Mouse (Mus musculus): ENCODE measurements at regions not wholly inside any gene's neighbourhood (a gene's known extent, or its start where the extent isn't known, plus 50 kb on each side); places are given as distances from the start of the nearest gene placed in this dataset.

- no peak for DNase-seq
These were observed 318.4 kb upstream of the Slc7a11 start for GRCm38 (mm10) chr3:50761766-50762165.

DNA sequence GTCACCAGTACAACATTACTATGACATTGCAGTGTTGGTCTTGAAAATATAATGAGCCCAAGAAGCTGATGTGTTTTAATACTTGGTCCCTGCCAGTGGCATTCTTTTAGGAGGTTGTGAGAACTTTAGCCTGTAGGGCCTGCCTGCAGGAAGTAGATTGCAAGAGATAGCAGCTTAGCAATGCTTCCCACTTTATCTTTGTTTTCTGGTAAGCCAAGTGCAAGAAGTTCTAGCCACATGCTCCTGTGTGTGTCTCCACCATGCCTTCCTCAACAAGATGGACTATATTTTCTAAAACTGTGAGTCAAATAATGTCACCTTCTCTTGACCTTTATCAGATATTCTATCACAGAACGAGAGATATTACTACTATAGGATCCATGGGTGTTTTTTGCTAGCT, 314.7 kb upstream of the Slc7a11 start:
- DNase-seq = no peak

DNA sequence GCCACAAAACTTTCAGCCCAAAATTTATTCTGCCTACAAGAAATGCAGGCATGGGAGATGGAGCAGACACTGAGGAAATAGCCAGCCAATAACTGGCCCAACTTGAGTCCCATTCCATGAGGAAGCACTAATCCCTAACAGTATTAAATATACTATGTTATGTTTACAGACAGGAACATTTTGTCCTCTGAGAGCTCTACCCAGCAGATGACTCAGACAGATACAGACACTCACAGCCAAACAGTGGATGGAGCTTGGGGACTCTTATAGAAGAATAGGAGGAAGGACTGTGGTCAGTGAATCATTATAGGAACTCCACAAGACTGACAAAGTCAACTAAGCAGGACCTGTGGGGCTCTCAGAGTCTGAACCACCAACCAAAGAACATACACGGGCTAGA, 293.8 kb upstream of the Slc7a11 start:
- no peak for DNase-seq

GRCm38 (mm10) chr3:50719035-50719434, 275.6 kb upstream of the Slc7a11 start:
- no peak for DNase-seq

GRCm38 (mm10) chr3:50713463-50713862, 270.0 kb upstream of the Slc7a11 start:
- DNase-seq = no peak

DNA sequence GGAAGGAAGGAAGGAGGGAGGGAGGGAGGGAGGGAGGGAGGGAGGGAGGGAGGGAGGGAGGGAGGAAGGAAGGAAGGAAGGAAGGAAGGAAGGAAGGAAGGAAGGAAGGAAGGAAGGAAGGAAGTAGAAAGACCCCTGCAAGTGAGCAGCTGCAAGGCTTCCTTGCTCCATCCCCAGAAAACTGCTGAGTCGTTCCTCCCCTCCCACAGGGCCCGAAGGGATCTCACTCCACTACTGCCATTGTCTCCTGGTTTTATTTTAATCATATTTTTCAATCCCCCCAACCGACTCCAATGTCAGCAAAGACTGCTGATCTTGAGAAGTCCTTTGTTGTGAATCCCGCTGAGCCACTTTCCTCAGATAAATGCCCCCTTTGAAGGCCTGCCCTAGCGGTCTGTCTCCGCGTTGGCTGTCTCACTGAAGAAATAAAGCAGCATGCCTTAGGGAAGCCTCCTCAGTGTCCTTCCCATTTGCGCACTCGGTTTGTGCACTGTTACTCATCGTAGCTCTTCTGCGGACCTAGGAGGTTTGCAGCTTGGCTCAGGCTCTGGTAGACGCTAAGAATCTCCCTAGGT, 266.1 kb upstream of the Slc7a11 start:
- no peak for DNase-seq

GRCm38 (mm10) chr3:50706707-50707106, 263.3 kb upstream of the Slc7a11 start:
- DNase-seq = no peak

- no peak for DNase-seq
These were observed 251.7 kb upstream of the Slc7a11 start for GRCm38 (mm10) chr3:50694904-50695680.

GRCm38 (mm10) chr3:50694497-50694896, 251.1 kb upstream of the Slc7a11 start:
- DNase-seq = no peak

DNA sequence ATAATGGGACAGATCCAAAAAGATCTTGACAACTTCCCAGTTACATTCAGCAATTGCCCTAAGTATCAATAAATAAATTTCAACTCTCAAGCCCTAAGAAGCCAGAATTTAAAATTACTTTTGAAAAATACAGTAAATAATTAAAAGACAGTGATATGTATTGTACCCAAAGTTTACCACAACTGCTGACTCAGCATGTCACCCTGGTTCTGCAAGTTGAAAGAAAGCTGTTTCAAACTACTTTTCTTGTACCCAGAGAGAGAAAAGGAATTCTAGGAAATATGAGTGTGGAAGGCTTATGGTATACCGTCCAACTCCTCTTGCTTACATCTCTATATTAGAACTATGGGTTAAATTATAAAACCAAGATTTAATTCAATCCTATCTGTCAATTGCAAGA, 248.9 kb upstream of the Slc7a11 start:
- DNase-seq = no peak

DNA sequence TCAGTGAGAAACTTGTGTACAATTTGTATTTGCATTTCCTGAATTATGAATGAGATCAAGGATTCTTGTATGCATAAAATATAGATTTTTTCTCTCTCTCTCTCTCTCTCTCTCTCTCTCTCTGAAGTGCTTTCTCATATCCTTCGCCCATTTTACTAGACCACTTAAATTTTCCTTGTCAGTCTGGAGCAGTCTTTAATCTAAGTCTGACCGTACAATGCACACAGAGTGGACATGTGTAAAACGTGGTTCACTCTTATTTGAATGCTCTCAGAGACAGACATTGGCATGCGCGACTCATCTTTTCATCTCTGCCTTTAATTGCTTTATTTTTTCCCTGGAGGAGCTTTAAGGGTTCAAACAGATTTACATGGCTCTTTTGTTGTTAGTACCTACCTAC, 247.3 kb upstream of the Slc7a11 start:
- DNase-seq = no peak

GRCm38 (mm10) chr3:50689375-50689774, 246.0 kb upstream of the Slc7a11 start:
- no peak for DNase-seq

- no peak for DNase-seq
These were observed 244.3 kb upstream of the Slc7a11 start for GRCm38 (mm10) chr3:50687755-50688154.

GRCm38 (mm10) chr3:50678611-50678988, 235.2 kb upstream of the Slc7a11 start:
- DNase-seq = no peak

DNA sequence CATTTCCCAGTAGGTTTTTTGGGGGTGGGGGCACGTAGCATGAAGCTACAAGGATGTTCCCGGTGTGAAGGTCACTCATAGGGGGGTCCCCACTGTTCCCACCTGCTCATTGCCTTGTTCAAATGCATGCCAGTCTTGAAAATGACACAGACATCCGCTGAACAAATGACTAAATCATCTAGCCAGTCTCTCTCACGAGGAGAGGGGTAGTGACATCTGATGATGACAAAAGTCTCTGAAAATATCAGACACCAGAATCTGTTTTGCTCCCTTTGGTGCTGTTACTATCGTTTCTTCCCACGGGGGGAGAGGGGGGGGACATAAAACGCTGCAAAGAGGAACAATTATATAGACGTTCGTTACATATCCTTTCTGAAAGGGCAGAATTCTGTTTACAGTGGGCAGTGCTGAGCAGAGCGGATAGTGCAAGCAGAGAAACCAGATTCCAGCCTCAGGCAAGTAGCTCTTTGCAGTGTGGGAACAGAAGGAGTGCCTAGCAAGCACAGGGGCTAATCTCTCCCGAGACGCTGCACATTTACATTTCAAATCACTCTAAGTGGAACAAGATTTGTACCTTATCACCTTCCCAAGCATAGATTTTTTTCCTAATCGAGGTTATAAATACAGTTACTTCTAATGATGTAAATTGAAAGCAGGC, 234.7 kb upstream of the Slc7a11 start:
- no peak for DNase-seq

GRCm38 (mm10) chr3:50675769-50676168, 232.4 kb upstream of the Slc7a11 start:
- DNase-seq = no peak

GRCm38 (mm10) chr3:50674860-50675566, 231.6 kb upstream of the Slc7a11 start:
- no peak for DNase-seq

DNA sequence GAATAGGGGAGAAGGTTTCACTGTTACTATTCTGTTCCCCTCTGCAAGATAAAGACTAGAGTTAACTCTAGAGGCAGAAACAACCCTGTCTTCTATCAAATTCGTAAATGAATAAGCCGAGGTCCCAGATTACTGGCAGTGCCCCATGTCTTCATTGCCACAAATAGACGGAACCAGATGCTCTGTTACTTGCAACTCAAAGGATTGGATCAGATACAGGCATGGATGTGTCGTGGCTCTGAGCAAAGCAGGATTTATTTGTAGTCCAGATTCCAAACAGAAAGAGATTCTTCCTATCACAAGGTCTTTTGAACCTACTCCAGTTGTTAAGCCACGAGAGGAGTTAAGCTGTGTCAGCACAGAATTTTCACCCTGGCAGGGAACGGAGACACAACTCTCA, 221.9 kb upstream of the Slc7a11 start:
- no peak for DNase-seq

DNA sequence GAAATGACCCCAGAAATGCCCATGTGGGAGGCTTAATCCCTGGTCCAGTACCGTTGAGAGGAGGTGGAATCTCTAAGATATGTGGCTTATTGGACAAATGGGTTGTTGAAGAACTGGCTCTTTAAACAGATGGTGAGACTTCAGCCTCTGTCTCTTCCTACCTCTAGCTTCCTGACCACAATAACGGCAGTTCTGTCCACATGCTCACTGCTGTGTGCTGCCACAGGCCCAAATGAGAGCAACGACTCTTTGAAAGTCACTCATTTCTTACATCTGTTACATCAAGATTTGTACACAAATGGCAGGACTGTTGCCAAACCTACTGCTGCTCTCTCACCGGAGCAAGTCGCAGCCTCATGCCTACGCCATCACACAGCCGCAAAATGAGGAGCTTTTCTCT, 217.6 kb upstream of the Slc7a11 start:
- no peak for DNase-seq

DNA sequence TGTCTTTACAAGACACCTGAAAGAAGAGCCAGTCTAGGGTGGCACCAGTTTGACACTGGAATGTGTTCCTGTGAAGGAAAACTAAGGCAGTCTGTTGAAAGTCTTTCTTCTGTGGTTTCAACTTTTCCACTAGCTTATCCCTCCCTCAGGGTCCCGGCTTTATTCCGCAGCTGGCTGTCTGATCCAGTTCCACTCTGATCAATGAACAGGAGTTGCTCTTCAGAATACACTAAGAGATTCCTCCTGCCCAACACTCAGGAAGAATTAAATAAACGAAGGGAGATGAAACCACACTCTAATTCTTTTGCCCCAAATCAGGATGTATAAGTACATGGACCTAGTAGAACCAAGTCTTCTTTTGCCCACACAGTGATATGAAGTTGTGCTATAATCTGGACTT, 217.2 kb upstream of the Slc7a11 start:
- no peak for DNase-seq

GRCm38 (mm10) chr3:50657890-50658289, 214.5 kb upstream of the Slc7a11 start:
- DNase-seq = no peak

GRCm38 (mm10) chr3:50654441-50654840, 211.0 kb upstream of the Slc7a11 start:
- DNase-seq = no peak

GRCm38 (mm10) chr3:50652265-50652664, 208.9 kb upstream of the Slc7a11 start:
- DNase-seq = no peak

DNA sequence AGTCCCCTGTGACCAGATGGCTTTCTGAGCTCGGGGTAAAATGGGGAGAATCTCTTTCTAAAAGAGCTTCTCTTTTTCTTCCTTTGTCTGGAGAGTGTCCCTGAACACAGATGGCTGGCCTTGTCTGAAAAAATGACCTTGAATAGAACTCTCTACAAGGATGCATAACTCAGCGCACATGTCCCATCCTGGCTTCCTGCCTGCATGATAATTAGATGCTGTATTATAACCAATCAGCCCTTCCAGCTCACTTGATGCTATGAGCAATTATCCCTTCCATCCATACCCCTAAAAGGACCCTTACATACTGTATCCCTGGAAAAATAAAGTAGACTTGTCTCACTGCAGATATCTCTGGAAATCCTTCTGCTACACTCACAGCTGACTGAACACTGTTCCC, 199.7 kb upstream of the Slc7a11 start:
- no peak for DNase-seq

Measured in cerebellum, adult 8-10 months (tissue).